30 mouse cellular contexts compared by ENCODE assay signal in the genomic region with DNA sequence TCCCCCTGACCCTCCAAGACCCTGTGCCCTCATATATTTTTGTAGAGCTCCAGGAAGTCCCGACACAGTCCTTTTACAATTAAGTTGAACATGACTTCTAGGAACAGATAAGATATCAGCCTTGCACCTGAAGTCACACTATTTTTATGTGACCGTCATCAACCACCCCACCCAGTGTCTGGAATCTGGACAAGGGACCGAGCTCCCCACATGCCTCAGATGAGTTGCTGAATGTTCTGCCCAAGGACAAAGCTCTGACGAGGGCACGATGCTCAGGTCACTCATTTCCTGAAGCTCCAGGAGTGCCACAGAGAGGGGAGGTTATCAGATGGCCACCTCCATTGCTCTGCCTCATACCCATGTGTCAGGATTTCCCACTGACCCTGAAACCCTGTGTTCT.
DNase-seq lines count a peak whose midpoint lies in the region; ATAC-seq and TF ChIP-seq lines count a peak whose summit lies in the region.
"Had no signal": no experiment of that assay in that cellular context is flagged by ENCODE, and none has a peak within 500 bp of the region (broad histone marks: within the 10 kb centered on the region; RNA-seq: fewer than 3 reads in every experiment).

No protein-coding gene starts in this region.

- H3K4me1 ChIP-seq in heart, embryonic 13.5 days, result peaks cover 75% of the 10 kb centered on the region
- peaks cover 14% of the 10 kb centered on the region for H3K4me1 ChIP-seq in heart, adult 2 months (ENCODE audit: control insufficient read depth, insufficient read depth, low read length)
- peaks cover 46% of the 10 kb centered on the region for H3K4me1 ChIP-seq in kidney, adult 2 months (ENCODE audit: control insufficient read depth, insufficient read depth, low read length)
- peaks cover 80% of the 10 kb centered on the region for H3K4me1 ChIP-seq in G1E (ENCODE audit: insufficient read depth, low read depth, low read length)
- peaks cover 6% of the 10 kb centered on the region for H3K4me1 ChIP-seq in midbrain, embryonic 10.5 days
- H3K4me1 ChIP-seq: forebrain, embryonic 12.5 days; megakaryocyte, embryonic 14.5 days; midbrain, embryonic 13.5 days had no signal

- H3K9me3 ChIP-seq in heart, embryonic 13.5 days, result 0 out of 2 replicates have a peak, but pooled peaks cover 3% of the 10 kb centered on the region
- peaks cover 9% of the 10 kb centered on the region for H3K9me3 ChIP-seq in G1E (replicated peaks)
- H3K9me3 ChIP-seq in midbrain, embryonic 10.5 days (replicated peaks), result no peaks in the 10 kb centered on the region
- H3K9me3 ChIP-seq: embryonic facial prominence, embryonic 15.5 days; forebrain, embryonic 12.5 days; hindbrain, embryonic 12.5 days; liver, embryonic 15.5 days; lung, embryonic 15.5 days; midbrain, embryonic 13.5 days; neural tube, embryonic 13.5 days had no signal

- TF ChIP-seq CTCF in heart, adult 2 months (IDR thresholded peaks at IDR 0.05), result no peak
- no peak for TF ChIP-seq CTCF in kidney, adult 2 months (conservative IDR thresholded peaks at IDR 0.05; ENCODE audit: insufficient read depth, insufficient read length, low read depth, low read length)
- TF ChIP-seq CTCF in G1E (IDR thresholded peaks at IDR 0.05; ENCODE audit: low read depth, low read length), result no peak

- no peak for TF ChIP-seq POLR2A in heart, adult 2 months (IDR thresholded peaks at IDR 0.05; ENCODE audit: insufficient read depth, low read depth, low read length)
- no peak for TF ChIP-seq POLR2A in kidney, adult 2 months (IDR thresholded peaks at IDR 0.05; ENCODE audit: low read depth, low read length)

- H3K36me3 ChIP-seq in heart, embryonic 13.5 days, result peaks cover 15% of the 10 kb centered on the region
- peaks cover 8% of the 10 kb centered on the region for H3K36me3 ChIP-seq in heart, adult 2 months (ENCODE audit: control insufficient read depth, insufficient read depth, low read length)
- no peaks in the 10 kb centered on the region; the same call in 1 of the 2 replicates for H3K36me3 ChIP-seq in kidney, adult 2 months (ENCODE audit: control insufficient read depth, insufficient read depth, low read length)
- no peaks in the 10 kb centered on the region for H3K36me3 ChIP-seq in G1E (replicated peaks)
- no peaks in the 10 kb centered on the region for H3K36me3 ChIP-seq in midbrain, embryonic 10.5 days
- H3K36me3 ChIP-seq: embryonic facial prominence, embryonic 15.5 days; forebrain, embryonic 12.5 days; hindbrain, embryonic 12.5 days; liver, embryonic 15.5 days; lung, embryonic 15.5 days; midbrain, embryonic 13.5 days; neural tube, embryonic 13.5 days had no signal

- no peak overlapping the region for H3K4me2 ChIP-seq in heart, embryonic 13.5 days
- H3K4me2 ChIP-seq: embryonic facial prominence, embryonic 15.5 days; forebrain, embryonic 12.5 days; hindbrain, embryonic 12.5 days; liver, embryonic 15.5 days; lung, embryonic 15.5 days; midbrain, embryonic 13.5 days; neural tube, embryonic 13.5 days had no signal

- peak overlapping the region; percentile 49 for H3K27ac ChIP-seq in heart, embryonic 13.5 days (replicated peaks)
- H3K27ac ChIP-seq in heart, adult 2 months, result no peak overlapping the region
- H3K27ac ChIP-seq in kidney, adult 2 months (ENCODE audit: insufficient read depth, low read depth, low read length), result peak overlapping the region; percentile 84
- H3K27ac ChIP-seq in midbrain, embryonic 10.5 days (replicated peaks), result no peak overlapping the region
- H3K27ac ChIP-seq: embryonic facial prominence, embryonic 10.5 days; embryonic facial prominence, embryonic 15.5 days; forebrain, embryonic 12.5 days; hindbrain, embryonic 12.5 days; hindbrain, postnatal 0 days; liver, embryonic 15.5 days; lung, embryonic 15.5 days; midbrain, embryonic 13.5 days; neural tube, embryonic 13.5 days had no signal

- no peak overlapping the region for H3K9ac ChIP-seq in heart, embryonic 13.5 days
- H3K9ac ChIP-seq in heart, adult 2 months (ENCODE audit: low read depth, low read length), result no peak overlapping the region
- H3K9ac ChIP-seq: embryonic facial prominence, embryonic 15.5 days; forebrain, embryonic 12.5 days; forebrain, postnatal 0 days; hindbrain, embryonic 12.5 days; liver, embryonic 15.5 days; lung, embryonic 15.5 days; midbrain, embryonic 13.5 days; neural tube, embryonic 13.5 days had no signal

- no peak for TF ChIP-seq EP300 in heart, adult 2 months (IDR thresholded peaks at IDR 0.05; ENCODE audit: insufficient read depth, low read depth, low read length)

- DNase-seq in adrenal gland, postnatal 14 days, result peak; percentile 27
- no peak for DNase-seq in adrenal gland, adult 8-10 months
- DNase-seq in heart, adult 2 months, result no peak
- no peak for DNase-seq in kidney, adult 2 months
- no peak for DNase-seq in kidney, adult 18-20 months
- peak; percentile 25 for DNase-seq in G1E (ENCODE audit: low spot score)
- DNase-seq in midbrain, embryonic 10.5 days (ENCODE audit: low spot score), result no peak
- DNase-seq: cerebellum, adult 8-10 months; cerebellum, postnatal 25 days; forebrain, postnatal 0 days; heart, postnatal 36 days; kidney, adult 11 months; kidney, postnatal 10 days; layer of hippocampus, postnatal 36 days; left cerebral cortex, postnatal 4 days; lung, postnatal 4 days; right cerebral cortex, postnatal 4 days; thymus, adult 2 months; thymus, postnatal 36 days had no signal

- intact Hi-C loops in heart, adult 2 months (cut with DNase I), result no loop called here

- H3K27me3 ChIP-seq in heart, embryonic 13.5 days (replicated peaks), result no peaks in the 10 kb centered on the region
- no peaks in the 10 kb centered on the region for H3K27me3 ChIP-seq in heart, adult 2 months (ENCODE audit: control insufficient read depth, insufficient read depth, low read length)
- no peaks in the 10 kb centered on the region for H3K27me3 ChIP-seq in kidney, adult 2 months (replicated peaks; ENCODE audit: control insufficient read depth, insufficient read depth, low read length)
- H3K27me3 ChIP-seq in G1E (ENCODE audit: insufficient read depth, low read length), result no peaks in the 10 kb centered on the region
- no peaks in the 10 kb centered on the region for H3K27me3 ChIP-seq in midbrain, embryonic 10.5 days (ENCODE audit: low read depth, poor library complexity, severe bottlenecking)
- H3K27me3 ChIP-seq: embryonic facial prominence, embryonic 15.5 days; forebrain, embryonic 12.5 days; hindbrain, embryonic 12.5 days; liver, embryonic 15.5 days; lung, embryonic 15.5 days; midbrain, embryonic 13.5 days; neural tube, embryonic 13.5 days had no signal

- ATAC-seq in heart, embryonic 13.5 days (ENCODE audit: extremely low read depth, insufficient number of reproducible peaks, low FRiP score, low TSS enrichment), result no peak
- ATAC-seq in G1E (ENCODE audit: extremely low read depth, insufficient number of reproducible peaks, low FRiP score, poor library complexity, severe bottlenecking), result no peak
- ATAC-seq: forebrain, postnatal 0 days; hindbrain, postnatal 0 days; midbrain, embryonic 13.5 days had no signal

- no peaks in the 10 kb centered on the region for H3K79me2 ChIP-seq in heart, adult 2 months (replicated peaks; ENCODE audit: control insufficient read depth, insufficient read depth, low read length)

- no peak overlapping the region for H3K4me3 ChIP-seq in heart, embryonic 13.5 days
- H3K4me3 ChIP-seq in heart, adult 2 months, result no peak overlapping the region
- H3K4me3 ChIP-seq in kidney, adult 2 months (ENCODE audit: insufficient read depth, low read depth, low read length), result no peak overlapping the region
- peak overlapping the region; percentile 30; the same call in 1 of the 2 replicates for H3K4me3 ChIP-seq in G1E (ENCODE audit: low read depth, low read length)
- no peak overlapping the region for H3K4me3 ChIP-seq in midbrain, embryonic 10.5 days
- H3K4me3 ChIP-seq: embryonic facial prominence, embryonic 10.5 days; embryonic facial prominence, embryonic 15.5 days; forebrain, embryonic 12.5 days; hindbrain, embryonic 12.5 days; liver, embryonic 15.5 days; lung, embryonic 15.5 days; megakaryocyte, embryonic 14.5 days; midbrain, embryonic 13.5 days; neural tube, embryonic 13.5 days had no signal

- WGBS in heart, embryonic 13.5 days, result 30% methylated on average over 5 of the region's 5 CpGs
- 47% methylated on average over 5 of the region's 5 CpGs for WGBS in heart, adult 2 months
- WGBS in kidney, adult 2 months, result 50% methylated on average over 5 of the region's 5 CpGs
- 82% methylated on average over 5 of the region's 5 CpGs for WGBS in midbrain, embryonic 10.5 days

Comparison
In these comparisons a context has a peak if more than half of its experiments do, and no peak if none do; other contexts are left out.
1. DNase-seq: peak in adrenal gland, postnatal 14 days (single experiment) and G1E (single experiment); none in adrenal gland, adult 8-10 months (single experiment), heart, adult 2 months (0 of 2), kidney, adult 2 months (single experiment), kidney, adult 18-20 months (single experiment) and midbrain, embryonic 10.5 days (single experiment).
2. H3K27ac ChIP-seq: peak in heart, embryonic 13.5 days (single experiment) and kidney, adult 2 months (single experiment); none in heart, adult 2 months (single experiment) and midbrain, embryonic 10.5 days (single experiment).